Mouse (Mus musculus) G1E (cell line): Measurements from ENCODE around the gene Tmem245.

Experiments used
- CTCF ChIP-seq: IDR thresholded peaks from 2 replicates; pipeline ENCODE4 v1.5.1; 2012; ENCODE audit warnings: low read depth, low read length, inconsistent platforms, mixed read lengths
- GATA1 ChIP-seq: IDR thresholded peaks from 2 replicates; pipeline ENCODE4 v1.6.1; 2012; ENCODE audit warnings: borderline replicate concordance, low read length, inconsistent platforms, mixed read lengths
- POLR2AphosphoS5 ChIP-seq: IDR thresholded peaks from 2 replicates; pipeline ENCODE4 v1.6.1; 2012; ENCODE audit warnings: low read depth, low read length, inconsistent platforms; ENCODE audit not compliant: insufficient replicate concordance

- no peak for TF ChIP-seq CTCF
- no peak for TF ChIP-seq POLR2AphosphoS5
- no peak for TF ChIP-seq GATA1
These were observed 3.0 kb downstream of the Tmem245 start for GRCm38 (mm10) chr4:56944286-56944685.
